Mouse (Mus musculus) ovary, adult 2 months (tissue): ENCODE data around the gene Spg7. TPM values are rescaled to one million over a fixed set of nuclear protein-coding genes. Genes with fewer than 3 reads are reported as not detected.

Experiments
- polyA plus RNA-seq: library from polyadenylated mRNA; depleted of rRNA; stranded (reverse); fragments of >200 nt; gene quantifications from 2 replicates; pipeline ENCODE4 v1.2.3, GENCODE M21; 2012; rRNA removed

The Spg7 gene
- 115 and 159 TPM in 2 replicates for polyA plus RNA-seq

DNA sequence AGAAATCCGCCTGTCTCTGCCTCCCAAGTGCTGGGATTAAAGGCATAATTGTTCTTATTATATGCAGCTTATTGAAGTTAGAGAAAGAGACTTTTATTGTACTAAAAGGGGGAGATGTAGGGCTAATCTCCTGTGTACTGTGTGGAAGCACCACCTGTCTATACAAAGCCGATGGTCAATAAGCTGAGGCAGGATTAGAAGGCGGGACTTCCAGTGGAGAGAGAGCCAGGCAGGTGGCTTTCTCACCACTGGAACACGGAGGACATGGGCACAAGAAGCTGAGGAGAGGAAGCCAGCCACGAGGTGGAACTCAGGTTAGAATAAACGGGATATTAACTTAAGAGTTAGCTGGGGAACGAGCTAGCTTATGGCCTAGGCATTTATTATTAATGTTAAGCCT is at the start of gene Spg7:
TSS of gene Spg7 (plus strand) at position 222 of the 400 bp plus-strand sequence.

DNA sequence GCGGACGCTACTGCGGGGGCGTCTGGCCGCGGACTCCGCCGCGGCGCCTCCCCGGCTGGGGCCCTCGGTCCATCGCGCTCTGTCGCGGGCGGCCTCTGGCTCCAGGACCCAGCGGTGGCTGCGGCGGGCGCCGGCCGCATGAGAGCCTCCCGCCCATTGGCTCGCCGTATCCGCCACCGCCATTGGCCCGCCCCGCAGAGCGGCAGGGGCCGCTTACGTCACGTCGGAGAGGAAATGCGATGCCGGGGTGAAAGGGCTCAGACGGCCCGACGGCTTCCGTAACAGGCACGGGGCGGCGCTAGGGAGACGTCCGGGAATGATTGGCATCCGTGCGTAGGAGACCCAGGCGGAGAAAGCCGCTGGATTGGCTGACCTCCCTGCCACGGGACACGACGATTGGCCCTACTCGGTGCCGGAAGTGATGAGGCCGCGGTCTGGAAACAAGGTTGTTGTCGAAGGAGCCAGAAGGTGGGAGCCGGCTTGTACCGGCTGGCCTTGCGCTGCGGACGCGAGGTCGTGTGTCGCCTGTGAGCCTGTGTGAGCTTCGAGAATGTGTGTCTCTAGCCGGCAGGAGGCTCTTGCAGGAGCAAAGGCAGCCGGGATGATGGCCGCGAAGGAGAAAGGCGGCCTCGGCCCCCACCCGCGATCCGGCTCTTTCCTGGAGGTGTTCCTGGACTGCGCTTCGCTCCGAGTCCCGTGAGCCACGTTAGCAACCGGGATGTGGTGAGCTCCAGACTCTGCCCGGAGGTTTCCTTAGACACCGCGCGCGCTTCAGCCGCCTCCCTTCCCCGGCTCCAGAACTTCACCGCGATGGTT is 20.4 kb upstream of the Spg7 start, which contains the start of gene Ankrd11:
TSS of gene Ankrd11 (minus strand) at position 120 of the 816 bp plus-strand sequence.

DNA sequence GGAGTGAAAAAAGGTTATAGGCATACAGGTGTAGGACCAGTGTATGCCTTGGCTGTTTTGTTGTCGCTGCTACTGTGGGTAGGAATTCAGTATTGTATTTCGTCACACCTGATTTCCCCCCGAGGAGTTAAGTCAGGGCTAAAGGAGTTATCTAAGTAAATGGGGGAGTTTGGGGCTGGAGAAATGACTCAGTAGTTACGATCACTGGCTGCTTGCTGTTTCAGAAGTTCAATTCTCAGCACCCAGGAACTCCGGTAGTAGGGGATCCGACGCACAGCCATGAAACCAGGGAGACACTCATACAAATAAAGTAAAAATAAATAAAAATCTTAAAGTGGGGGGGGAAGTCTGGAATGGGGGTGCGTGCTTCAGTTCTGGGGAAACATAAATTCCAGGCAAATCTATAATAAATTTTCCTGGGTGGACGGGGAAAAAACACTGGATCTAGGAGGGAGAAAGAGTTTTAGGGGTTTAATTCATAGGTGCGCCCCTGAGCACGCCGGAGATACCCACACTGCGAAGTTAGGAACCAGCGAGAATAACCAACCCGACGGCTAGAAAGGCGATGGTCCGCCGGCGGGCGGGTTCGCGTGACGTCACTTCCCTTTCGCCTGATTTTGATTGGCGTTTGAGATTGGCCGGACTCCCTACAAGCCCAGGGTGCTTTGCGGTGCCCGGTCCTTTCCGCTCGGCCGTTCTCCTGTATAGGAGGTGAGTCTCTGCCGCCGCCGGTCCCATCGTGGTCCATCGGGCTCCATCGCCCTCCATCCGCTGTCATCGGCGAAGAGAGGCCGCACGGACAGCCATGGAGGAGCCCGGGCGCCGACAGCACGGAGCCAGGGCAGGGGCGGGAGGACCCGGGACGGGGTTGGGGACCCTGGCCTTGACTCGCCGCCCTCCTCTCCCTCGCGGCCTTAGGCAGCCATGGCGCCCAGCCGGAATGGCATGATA is 39.3 kb downstream of the Spg7 start, which contains the start of gene Rpl13:
TSS of gene Rpl13 (plus strand) at position 616 of the 951 bp plus-strand sequence.

DNA sequence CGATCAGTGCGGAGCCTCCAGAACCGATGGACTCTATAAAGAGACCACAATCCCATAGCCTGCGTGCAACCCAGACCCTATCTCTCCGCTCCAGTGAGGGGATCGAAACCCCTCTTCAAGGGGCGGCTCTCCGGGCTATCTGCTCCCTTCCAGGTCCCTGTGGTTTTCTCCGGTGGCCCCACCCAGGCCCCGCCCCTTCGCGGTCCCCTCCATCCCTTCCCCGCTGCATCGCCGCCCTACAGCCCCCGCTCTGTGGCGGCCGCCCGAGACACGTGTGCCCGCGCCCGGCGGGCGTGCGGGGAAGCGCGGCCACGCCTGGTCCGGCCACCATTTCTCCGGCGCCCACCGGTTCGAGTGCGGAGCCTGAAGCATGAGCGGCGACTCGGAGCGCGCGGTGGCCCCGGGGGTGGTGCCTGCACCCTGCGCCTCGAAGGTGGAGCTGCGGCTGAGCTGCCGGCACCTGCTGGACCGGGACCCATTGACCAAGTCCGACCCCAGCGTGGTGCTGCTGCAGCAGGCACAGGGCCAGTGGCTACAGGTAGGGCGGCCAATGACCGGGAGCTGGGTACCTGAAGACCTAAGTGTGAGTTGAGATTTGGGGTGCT is 54.5 kb downstream of the Spg7 start, which contains the start of gene Cpne7:
TSS of gene Cpne7 (plus strand) at position 248 of the 605 bp plus-strand sequence.

Other genes starting within 250 kb of the Spg7 start
- 1.2 and 2.5 TPM in 2 replicates for gene Cdh15, start 215.0 kb upstream of the Spg7 start, polyA plus RNA-seq
- gene Ankrd11, start 20.7 kb upstream of the Spg7 start, polyA plus RNA-seq = 76.3 and 146 TPM in 2 replicates
- 5,283 and 5,699 TPM in 2 replicates for gene Rpl13, start 39.4 kb downstream of the Spg7 start, polyA plus RNA-seq
- gene Cpne7, start 54.4 kb downstream of the Spg7 start, polyA plus RNA-seq = 5.6 and 6.5 TPM in 2 replicates
- gene Sult5a1, start 95.4 kb downstream of the Spg7 start, polyA plus RNA-seq = 22.6 and 24.4 TPM in 2 replicates
- 24.5 and 33.1 TPM in 2 replicates for gene Dpep1, start 123.3 kb downstream of the Spg7 start, polyA plus RNA-seq
- 113 and 115 TPM in 2 replicates for gene Chmp1a, start 149.8 kb downstream of the Spg7 start, polyA plus RNA-seq
- 3.8 and 4.5 TPM in 2 replicates for gene Spata33, start 149.9 kb downstream of the Spg7 start, polyA plus RNA-seq
- 75.4 and 105 TPM in 2 replicates for gene Cdk10, start 161.9 kb downstream of the Spg7 start, polyA plus RNA-seq
- gene Spata2l, start 173.3 kb downstream of the Spg7 start, polyA plus RNA-seq = 21.3 and 22.9 TPM in 2 replicates
- gene Zfp276, start 191.3 kb downstream of the Spg7 start, polyA plus RNA-seq = 48.7 and 49.0 TPM in 2 replicates
- gene Vps9d1, start 191.4 kb downstream of the Spg7 start, polyA plus RNA-seq = 162 and 169 TPM in 2 replicates